Mouse (Mus musculus): Measurements from ENCODE around the gene Oxsr1. TPM values are rescaled to one million over a fixed set of nuclear protein-coding genes. Genes with fewer than 3 reads are reported as not detected.
A peak's percentile ranks its signal among the peaks of the same experiment; 100 is the strongest.

Gene Oxsr1
- polyA plus RNA-seq, 1 experiment from 2014 or later: 13.5 TPM

- H3K4me2 ChIP-seq (ENCODE audit: low read length): no peak overlapping the region
- no peak for ATAC-seq
- DNase-seq (ENCODE audit: low spot score): no peak
- no peaks in the 10 kb centered on the region for H3K9me3 ChIP-seq (replicated peaks; ENCODE audit: control insufficient read depth, low read length)
- H3K4me3 ChIP-seq (ENCODE audit: low read depth, low read length): no peak overlapping the region
- 97% methylated on average over 2 of the region's 2 CpGs for WGBS
- no peaks in the 10 kb centered on the region for H3K27me3 ChIP-seq (replicated peaks; ENCODE audit: control insufficient read depth, insufficient read depth, low read length)
- H3K36me3 ChIP-seq (ENCODE audit: control insufficient read depth, insufficient read depth, low read length): peaks cover 57% of the 10 kb centered on the region
- no peak overlapping the region for H3K27ac ChIP-seq (ENCODE audit: low read depth, low read length)
- H3K9ac ChIP-seq (ENCODE audit: low read length): no peak overlapping the region
- no peaks in the 10 kb centered on the region for H3K4me1 ChIP-seq (ENCODE audit: control insufficient read depth, insufficient read depth, low read length)
Measured at GRCm38 (mm10) chr9:119258785-119259184, 63.4 kb downstream of the Oxsr1 start.

DNA sequence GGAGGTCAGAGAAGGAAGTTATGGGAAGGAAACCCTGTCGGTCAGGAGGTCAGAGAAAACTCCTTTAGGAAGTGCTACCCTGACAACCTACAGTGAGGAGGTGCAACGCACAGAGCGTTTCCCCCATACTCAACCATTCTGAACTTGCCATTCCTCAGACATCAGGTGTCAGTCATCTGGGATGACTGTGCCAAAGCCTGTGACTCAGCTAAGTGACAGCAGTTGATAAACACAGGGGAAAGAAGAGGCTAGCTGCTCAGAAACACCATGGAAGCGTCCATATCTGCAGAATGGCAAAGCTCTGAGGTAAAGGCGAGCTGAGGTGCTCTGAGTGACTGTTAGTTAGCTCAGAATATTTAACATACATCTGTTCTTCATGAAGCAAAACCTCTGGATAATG lies 64.1 kb downstream of the Oxsr1 start:
- WGBS: 95% methylated on average over 5 of the region's 5 CpGs
- no peak for DNase-seq (ENCODE audit: low spot score)
- Histone ChIP-seq H3K9ac (ENCODE audit: low read length) (no peak overlapping the region), H3K4me1 (ENCODE audit: control insufficient read depth, insufficient read depth, low read length) (no peaks in the 10 kb centered on the region), H3K4me2 (ENCODE audit: low read length) (no peak overlapping the region), H3K9me3 (replicated peaks; ENCODE audit: control insufficient read depth, low read length) (no peaks in the 10 kb centered on the region), H3K36me3 (ENCODE audit: control insufficient read depth, insufficient read depth, low read length) (peaks cover 55% of the 10 kb centered on the region), H3K27ac (ENCODE audit: low read depth, low read length) (no peak overlapping the region), H3K4me3 (ENCODE audit: low read depth, low read length) (no peak overlapping the region), H3K27me3 (replicated peaks; ENCODE audit: control insufficient read depth, insufficient read depth, low read length) (no peaks in the 10 kb centered on the region)
- no peak for ATAC-seq

DNA sequence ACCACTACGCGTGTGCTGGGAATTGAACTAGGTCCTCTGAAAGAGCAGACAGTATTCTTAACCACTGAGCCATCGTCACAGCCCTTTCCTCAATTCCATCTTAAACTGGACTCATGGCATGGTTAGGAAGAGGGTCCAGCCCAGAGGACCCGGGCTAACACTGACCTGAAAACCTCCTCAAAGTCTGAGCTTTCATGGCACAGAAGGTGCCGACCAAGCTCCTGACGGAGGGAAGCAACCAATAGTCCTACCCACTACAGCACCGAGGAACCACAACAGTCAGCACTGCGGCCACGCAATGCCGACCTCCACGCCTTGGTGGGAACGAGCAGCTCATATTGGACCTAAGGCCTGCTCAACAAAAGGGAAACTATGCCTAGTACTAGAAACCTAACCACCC lies 66.1 kb downstream of the Oxsr1 start:
- Histone ChIP-seq H3K27ac (ENCODE audit: low read depth, low read length) (no peak overlapping the region), H3K4me3 (ENCODE audit: low read depth, low read length) (no peak overlapping the region), H3K9ac (ENCODE audit: low read length) (no peak overlapping the region), H3K36me3 (ENCODE audit: control insufficient read depth, insufficient read depth, low read length) (peaks cover 56% of the 10 kb centered on the region), H3K4me2 (ENCODE audit: low read length) (no peak overlapping the region), H3K27me3 (replicated peaks; ENCODE audit: control insufficient read depth, insufficient read depth, low read length) (no peaks in the 10 kb centered on the region), H3K9me3 (replicated peaks; ENCODE audit: control insufficient read depth, low read length) (no peaks in the 10 kb centered on the region), H3K4me1 (ENCODE audit: control insufficient read depth, insufficient read depth, low read length) (no peaks in the 10 kb centered on the region)
- no peak for ATAC-seq
- 98% methylated on average over 12 of the region's 12 CpGs for WGBS
- no peak for DNase-seq (ENCODE audit: low spot score)

DNA sequence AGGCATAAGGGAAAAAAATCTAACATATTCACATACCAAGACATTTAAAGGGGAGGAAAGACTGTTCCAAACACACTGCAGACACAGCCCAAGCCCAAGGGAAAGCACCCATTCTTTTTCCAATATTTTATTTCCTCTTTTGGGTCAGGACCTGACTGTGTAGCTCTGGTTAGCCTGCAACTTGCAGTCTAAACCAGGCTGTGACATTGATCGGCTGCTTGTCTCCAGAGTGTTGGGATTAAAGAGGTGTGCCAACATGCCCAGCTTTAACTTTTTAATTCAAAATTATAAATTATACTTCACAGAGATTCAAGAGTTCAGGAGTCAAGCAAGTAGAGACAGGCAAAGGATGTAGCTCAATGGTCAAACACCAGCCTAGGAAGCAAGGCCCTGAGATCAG lies 67.1 kb downstream of the Oxsr1 start:
- peaks cover 61% of the 10 kb centered on the region for H3K36me3 ChIP-seq (ENCODE audit: control insufficient read depth, insufficient read depth, low read length)
- WGBS: 97% methylated on average over 1 of the region's 1 CpGs

DNA sequence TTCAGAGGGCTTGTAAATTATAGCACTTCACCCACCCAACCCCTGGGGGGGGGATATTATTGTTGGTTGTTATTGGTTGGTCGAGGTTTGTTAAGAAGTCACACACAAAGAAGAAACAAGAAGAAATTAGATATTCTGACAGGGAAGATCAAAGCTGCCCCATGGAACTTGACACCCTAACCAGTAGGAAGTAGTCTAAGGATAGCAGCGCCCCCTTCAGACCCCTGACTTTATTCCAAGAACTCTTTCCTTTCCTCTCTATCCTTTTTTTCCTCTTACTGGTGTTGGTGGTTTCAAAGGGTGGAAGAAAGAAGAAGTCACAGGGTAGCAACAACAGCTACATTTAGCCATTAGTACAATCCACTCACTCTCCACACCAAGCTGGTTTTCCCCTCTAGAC lies 68.0 kb downstream of the Oxsr1 start:
- Histone ChIP-seq H3K4me2 (ENCODE audit: low read length) (no peak overlapping the region), H3K9me3 (replicated peaks; ENCODE audit: control insufficient read depth, low read length) (no peaks in the 10 kb centered on the region), H3K4me3 (ENCODE audit: low read depth, low read length) (no peak overlapping the region), H3K27ac (ENCODE audit: low read depth, low read length) (no peak overlapping the region), H3K4me1 (ENCODE audit: control insufficient read depth, insufficient read depth, low read length) (no peaks in the 10 kb centered on the region), H3K9ac (ENCODE audit: low read length) (no peak overlapping the region), H3K27me3 (replicated peaks; ENCODE audit: control insufficient read depth, insufficient read depth, low read length) (no peaks in the 10 kb centered on the region), H3K36me3 (ENCODE audit: control insufficient read depth, insufficient read depth, low read length) (peaks cover 62% of the 10 kb centered on the region)
- 86% methylated on average over 2 of the region's 2 CpGs for WGBS
- ATAC-seq (no peak), DNase-seq (ENCODE audit: low spot score) (no peak)

More for the DNA sequence above, 67.1 kb downstream of the Oxsr1 start:
- Histone ChIP-seq H3K27me3 (replicated peaks; ENCODE audit: control insufficient read depth, insufficient read depth, low read length) (no peaks in the 10 kb centered on the region), H3K9me3 (replicated peaks; ENCODE audit: control insufficient read depth, low read length) (no peaks in the 10 kb centered on the region), H3K4me1 (ENCODE audit: control insufficient read depth, insufficient read depth, low read length) (no peaks in the 10 kb centered on the region), H3K4me2 (ENCODE audit: low read length) (no peak overlapping the region), H3K9ac (ENCODE audit: low read length) (no peak overlapping the region), H3K4me3 (ENCODE audit: low read depth, low read length) (no peak overlapping the region), H3K27ac (ENCODE audit: low read depth, low read length) (no peak overlapping the region)
- ATAC-seq (no peak), DNase-seq (ENCODE audit: low spot score) (no peak)

DNA sequence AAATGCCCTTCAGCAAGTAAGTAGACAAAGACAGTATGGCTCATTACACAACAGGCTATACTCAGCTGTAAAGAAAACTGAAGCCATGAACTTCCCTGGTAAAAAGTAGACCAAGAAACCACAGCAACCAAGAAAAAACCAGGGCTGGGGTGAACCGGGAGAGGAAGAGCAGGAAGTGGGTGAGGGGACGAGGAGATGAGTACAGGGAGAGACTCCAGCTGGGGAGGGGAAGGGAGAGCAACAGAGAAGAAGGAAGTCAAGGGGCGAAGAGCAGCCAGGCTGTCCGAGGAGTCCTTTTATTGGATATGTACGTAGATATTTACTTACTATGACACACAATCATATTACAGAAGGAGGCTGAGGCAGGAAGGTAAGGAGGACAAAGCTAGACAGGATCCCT lies 74.2 kb downstream of the Oxsr1 start:
- H3K4me2 ChIP-seq (ENCODE audit: low read length): no peak overlapping the region
- WGBS: 89% methylated on average over 5 of the region's 5 CpGs
- H3K4me3 ChIP-seq (ENCODE audit: low read depth, low read length): no peak overlapping the region
- H3K9me3 ChIP-seq (replicated peaks; ENCODE audit: control insufficient read depth, low read length): no peaks in the 10 kb centered on the region
- no peaks in the 10 kb centered on the region for H3K4me1 ChIP-seq (ENCODE audit: control insufficient read depth, insufficient read depth, low read length)
- no peak for DNase-seq (ENCODE audit: low spot score)
- H3K27ac ChIP-seq (ENCODE audit: low read depth, low read length): no peak overlapping the region
- peaks cover 49% of the 10 kb centered on the region for H3K36me3 ChIP-seq (ENCODE audit: control insufficient read depth, insufficient read depth, low read length)
- no peaks in the 10 kb centered on the region for H3K27me3 ChIP-seq (replicated peaks; ENCODE audit: control insufficient read depth, insufficient read depth, low read length)
- no peak overlapping the region for H3K9ac ChIP-seq (ENCODE audit: low read length)
- no peak for ATAC-seq

DNA sequence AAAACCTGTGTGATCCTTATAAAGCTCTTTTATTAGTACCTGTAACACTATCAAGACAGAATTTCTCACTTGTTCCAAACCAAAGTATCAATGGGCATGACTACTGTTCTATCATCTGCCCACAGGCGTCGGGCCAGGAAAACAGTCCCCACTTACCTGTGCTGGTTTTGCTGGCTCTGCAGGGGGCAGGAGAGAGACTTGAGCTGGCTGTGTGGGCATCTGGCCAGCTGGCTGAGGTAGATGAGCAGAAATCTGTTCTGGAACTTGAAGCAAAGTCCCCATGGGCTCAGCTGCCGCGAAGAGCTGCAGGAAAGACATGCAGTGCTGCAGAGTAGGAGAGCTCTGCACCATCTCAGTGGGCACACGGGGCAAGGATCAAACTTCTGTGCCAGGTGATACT lies 75.4 kb downstream of the Oxsr1 start:
- Histone ChIP-seq H3K36me3 (ENCODE audit: control insufficient read depth, insufficient read depth, low read length) (peaks cover 51% of the 10 kb centered on the region), H3K9me3 (replicated peaks; ENCODE audit: control insufficient read depth, low read length) (no peaks in the 10 kb centered on the region), H3K4me1 (ENCODE audit: control insufficient read depth, insufficient read depth, low read length) (no peaks in the 10 kb centered on the region), H3K27me3 (replicated peaks; ENCODE audit: control insufficient read depth, insufficient read depth, low read length) (no peaks in the 10 kb centered on the region), H3K4me3 (ENCODE audit: low read depth, low read length) (no peak overlapping the region), H3K9ac (ENCODE audit: low read length) (no peak overlapping the region), H3K4me2 (ENCODE audit: low read length) (no peak overlapping the region), H3K27ac (ENCODE audit: low read depth, low read length) (no peak overlapping the region)
- ATAC-seq (no peak), DNase-seq (ENCODE audit: low spot score) (peak; percentile 6)
- WGBS: 84% methylated on average over 5 of the region's 5 CpGs

DNA sequence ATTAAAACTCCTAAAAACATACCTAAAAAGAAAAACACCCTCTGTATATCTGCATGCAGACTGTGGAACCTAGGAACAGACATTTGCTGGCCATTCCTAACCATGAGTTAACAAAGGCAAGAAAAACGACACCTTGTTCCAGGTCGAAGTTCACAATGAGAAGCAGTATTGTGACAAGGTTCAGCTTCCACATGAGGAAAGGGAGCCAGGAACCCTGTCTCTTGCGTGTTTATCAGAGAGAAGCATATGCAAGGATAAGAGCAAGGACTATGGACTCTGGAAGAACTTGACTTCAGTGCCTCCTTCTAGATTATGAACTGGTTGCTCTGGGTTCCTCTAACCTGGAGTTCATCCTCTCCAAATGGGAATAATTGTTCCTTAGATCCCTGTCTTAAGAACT lies 78.2 kb downstream of the Oxsr1 start:
- Histone ChIP-seq H3K4me1 (ENCODE audit: control insufficient read depth, insufficient read depth, low read length) (peaks cover 2% of the 10 kb centered on the region; the same call in 1 of the 2 replicates), H3K9me3 (replicated peaks; ENCODE audit: control insufficient read depth, low read length) (no peaks in the 10 kb centered on the region), H3K36me3 (ENCODE audit: control insufficient read depth, insufficient read depth, low read length) (peaks cover 54% of the 10 kb centered on the region), H3K4me3 (ENCODE audit: low read depth, low read length) (no peak overlapping the region), H3K27me3 (replicated peaks; ENCODE audit: control insufficient read depth, insufficient read depth, low read length) (no peaks in the 10 kb centered on the region), H3K27ac (ENCODE audit: low read depth, low read length) (no peak overlapping the region), H3K9ac (ENCODE audit: low read length) (no peak overlapping the region), H3K4me2 (ENCODE audit: low read length) (no peak overlapping the region)
- ATAC-seq: no peak
- DNase-seq (ENCODE audit: low spot score): no peak
- WGBS: 92% methylated on average over 3 of the region's 3 CpGs

DNA sequence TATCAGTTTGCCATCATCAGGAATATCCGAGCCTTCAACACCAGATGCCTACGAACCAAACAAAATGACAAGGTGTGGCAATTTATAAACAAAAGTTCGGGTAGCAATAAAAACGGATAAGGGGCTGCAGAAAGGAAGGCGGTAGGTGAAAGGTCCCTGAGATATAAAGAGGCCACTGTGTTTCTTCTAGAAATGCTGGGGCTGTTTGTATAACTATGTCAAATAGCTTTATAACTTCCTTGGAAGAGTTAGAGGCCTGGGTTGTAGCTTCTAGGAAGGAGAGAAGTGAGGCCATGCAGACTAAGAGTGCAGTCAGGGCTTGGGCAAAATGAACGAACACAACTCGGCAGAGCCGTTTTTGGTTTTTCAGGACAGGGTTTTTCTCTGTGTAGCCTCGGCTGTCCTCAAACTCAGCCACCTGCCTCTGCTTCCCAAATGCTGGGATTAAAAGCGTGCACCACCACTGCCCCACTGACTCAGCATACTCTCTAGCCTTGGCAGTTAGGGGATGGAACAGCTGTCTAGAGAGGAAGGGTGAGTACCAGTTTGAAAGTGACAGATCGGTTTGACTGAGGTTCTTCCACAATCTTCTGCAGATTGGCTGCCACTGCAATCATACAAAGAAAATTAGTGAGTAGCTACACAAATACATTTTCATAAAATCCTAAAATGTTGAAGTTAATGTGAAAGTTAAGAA lies 80.9 kb downstream of the Oxsr1 start:
- Histone ChIP-seq H3K36me3 (ENCODE audit: control insufficient read depth, insufficient read depth, low read length) (peaks cover 51% of the 10 kb centered on the region), H3K27ac (ENCODE audit: low read depth, low read length) (no peak overlapping the region; the same call in 1 of the 2 replicates), H3K9me3 (replicated peaks; ENCODE audit: control insufficient read depth, low read length) (no peaks in the 10 kb centered on the region), H3K4me3 (ENCODE audit: low read depth, low read length) (no peak overlapping the region), H3K9ac (ENCODE audit: low read length) (no peak overlapping the region), H3K4me1 (ENCODE audit: control insufficient read depth, insufficient read depth, low read length) (peaks cover 2% of the 10 kb centered on the region; the same call in 1 of the 2 replicates), H3K27me3 (replicated peaks; ENCODE audit: control insufficient read depth, insufficient read depth, low read length) (no peaks in the 10 kb centered on the region), H3K4me2 (ENCODE audit: low read length) (no peak overlapping the region)
- ATAC-seq (no peak), DNase-seq (ENCODE audit: low spot score) (no peak)
- WGBS: 91% methylated on average over 11 of the region's 11 CpGs

Measured in forebrain, embryonic 14.5 days (tissue).